In the genomic region with DNA sequence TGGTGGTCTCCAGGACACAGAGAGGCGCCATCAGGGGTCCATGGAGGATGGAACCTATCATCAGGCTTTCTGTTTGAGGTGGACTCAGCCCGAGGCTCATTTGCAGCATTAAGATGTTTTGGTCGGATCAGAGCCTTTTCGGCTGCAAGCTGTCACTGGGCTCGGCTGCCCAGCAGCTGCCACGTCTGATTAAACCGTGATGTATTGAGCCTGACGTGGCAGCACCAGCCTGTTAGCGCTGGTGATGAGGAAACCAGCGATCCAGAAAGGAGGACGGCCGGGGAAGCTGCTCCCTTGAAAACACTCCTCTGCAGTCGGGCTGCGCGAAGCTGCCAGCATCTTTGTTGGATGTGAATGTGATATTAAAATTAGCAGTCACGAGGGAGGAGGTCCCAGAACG, we compare ENCODE assay signal across 16 mouse cellular contexts. TPM values are rescaled to one million over a fixed set of nuclear protein-coding genes. Genes with fewer than 3 reads are reported as not detected.
A peak's percentile ranks its signal among the peaks of the same experiment; 100 is the strongest.
DNase-seq lines count a peak whose midpoint lies in the region; ATAC-seq lines count a peak whose summit lies in the region.
"Had no signal": no experiment of that assay in that cellular context is flagged by ENCODE, and none has a peak within 500 bp of the region (broad histone marks: within the 10 kb centered on the region; RNA-seq: fewer than 3 reads in every experiment).

No protein-coding gene starts in this region.

- H3K27ac ChIP-seq in embryonic facial prominence, embryonic 14.5 days (replicated peaks; ENCODE audit: low read depth, low read length): no peak overlapping the region
- no peak overlapping the region for H3K27ac ChIP-seq in embryonic facial prominence, embryonic 10.5 days (replicated peaks)
- peak overlapping the region; percentile 37 for H3K27ac ChIP-seq in hindbrain, embryonic 15.5 days (replicated peaks)
- H3K27ac ChIP-seq: heart, embryonic 15.5 days had no signal

- 69% methylated on average over 17 of the region's 17 CpGs for WGBS in embryonic facial prominence, embryonic 14.5 days
- WGBS in embryonic facial prominence, embryonic 10.5 days: 79% methylated on average over 17 of the region's 17 CpGs
- 45% methylated on average over 17 of the region's 17 CpGs for WGBS in hindbrain, embryonic 15.5 days

- H3K9ac ChIP-seq in embryonic facial prominence, embryonic 14.5 days (ENCODE audit: low read depth, low read length): no peak overlapping the region
- no peak overlapping the region for H3K9ac ChIP-seq in hindbrain, embryonic 15.5 days
- H3K9ac ChIP-seq: heart, embryonic 15.5 days; liver, postnatal 0 days had no signal

- intact Hi-C loops in left cerebral cortex, postnatal 4 days (cut with DNase I): no loop called here
- intact Hi-C loops in left cerebral cortex, postnatal 14 days (cut with DNase I): no loop called here

- ATAC-seq in embryonic facial prominence, embryonic 14.5 days (ENCODE audit: low read depth): peak; percentile 26; the same call in 1 of the 2 replicates
- peak; percentile 73; the same call in 1 of the 2 replicates for ATAC-seq in hindbrain, embryonic 15.5 days (ENCODE audit: low FRiP score, low read depth)
- ATAC-seq: intestine, embryonic 16.5 days; liver, postnatal 0 days had no signal

- no peaks in the 10 kb centered on the region for H3K27me3 ChIP-seq in embryonic facial prominence, embryonic 14.5 days (replicated peaks; ENCODE audit: control insufficient read depth, insufficient read depth, low read length)
- no peaks in the 10 kb centered on the region for H3K27me3 ChIP-seq in embryonic facial prominence, embryonic 10.5 days (replicated peaks; ENCODE audit: low read depth, poor library complexity, severe bottlenecking)
- H3K27me3 ChIP-seq in hindbrain, embryonic 15.5 days: no peaks in the 10 kb centered on the region
- H3K27me3 ChIP-seq: heart, embryonic 15.5 days had no signal

- H3K4me3 ChIP-seq in embryonic facial prominence, embryonic 14.5 days (ENCODE audit: low read depth, low read length): no peak overlapping the region
- H3K4me3 ChIP-seq in embryonic facial prominence, embryonic 10.5 days: no peak overlapping the region
- no peak overlapping the region for H3K4me3 ChIP-seq in hindbrain, embryonic 15.5 days
- H3K4me3 ChIP-seq: heart, embryonic 15.5 days had no signal

- H3K36me3 ChIP-seq in embryonic facial prominence, embryonic 14.5 days (ENCODE audit: control insufficient read depth, insufficient read depth, low read length): no peaks in the 10 kb centered on the region
- H3K36me3 ChIP-seq in embryonic facial prominence, embryonic 10.5 days (replicated peaks): no peaks in the 10 kb centered on the region
- no peaks in the 10 kb centered on the region for H3K36me3 ChIP-seq in hindbrain, embryonic 15.5 days
- H3K36me3 ChIP-seq: G1E; heart, embryonic 15.5 days had no signal

- no peaks in the 10 kb centered on the region for H3K9me3 ChIP-seq in embryonic facial prominence, embryonic 14.5 days (ENCODE audit: control insufficient read depth, low read length)
- H3K9me3 ChIP-seq in embryonic facial prominence, embryonic 10.5 days: no peaks in the 10 kb centered on the region
- H3K9me3 ChIP-seq in hindbrain, embryonic 15.5 days: no peaks in the 10 kb centered on the region
- H3K9me3 ChIP-seq: heart, embryonic 15.5 days had no signal

- no peaks in the 10 kb centered on the region for H3K4me1 ChIP-seq in embryonic facial prominence, embryonic 14.5 days (ENCODE audit: control insufficient read depth, insufficient read depth, low read length)
- H3K4me1 ChIP-seq in embryonic facial prominence, embryonic 10.5 days: no peaks in the 10 kb centered on the region
- H3K4me1 ChIP-seq in hindbrain, embryonic 15.5 days (replicated peaks): peaks cover 8% of the 10 kb centered on the region
- H3K4me1 ChIP-seq: heart, embryonic 15.5 days had no signal

- H3K4me2 ChIP-seq in embryonic facial prominence, embryonic 14.5 days (ENCODE audit: low read depth, low read length): no peak overlapping the region
- no peak overlapping the region for H3K4me2 ChIP-seq in hindbrain, embryonic 15.5 days
- H3K4me2 ChIP-seq: heart, embryonic 15.5 days had no signal

- DNase-seq in embryonic facial prominence, embryonic 14.5 days (ENCODE audit: low spot score): peak; percentile 33
- no peak for DNase-seq in embryonic facial prominence, embryonic 10.5 days (ENCODE audit: low spot score)
- DNase-seq in left cerebral cortex, postnatal 4 days: peak; percentile 82
- DNase-seq in left cerebral cortex, postnatal 14 days (ENCODE audit: low spot score in 2 of 2): no peak
- peak; percentile 28 for DNase-seq in retina, postnatal 7 days (ENCODE audit: low read depth, low spot score)
- DNase-seq in testis, postnatal 14 days (ENCODE audit: low spot score): no peak
- DNase-seq in thymus, postnatal 25 days: no peak
- DNase-seq: adrenal gland, postnatal 25 days; kidney, postnatal 36 days; liver, postnatal 0 days had no signal

RNA-seq across cellular contexts. Expression of a gene that starts 29.4 kb away (rescaled TPM):
- polyA plus RNA-seq in embryonic facial prominence, embryonic 14.5 days (2014; fragmentation: Nextera tagmentation; extraction: Ambion mirVana): not detected in 2 replicates
- not detected in 2 replicates for polyA plus RNA-seq in embryonic facial prominence, embryonic 10.5 days (2016; fragmentation: Nextera tagmentation; extraction: Ambion mirVana)
- total RNA-seq in left cerebral cortex, postnatal 4 days (2021): not detected
- total RNA-seq in left cerebral cortex, postnatal 14 days (2021): not detected
- not detected in 2 replicates for polyA plus RNA-seq in hindbrain, embryonic 15.5 days (2015; fragmentation: Nextera tagmentation; extraction: Ambion mirVana)
- total RNA-seq: adrenal gland, postnatal 25 days had no signal
- polyA plus RNA-seq: frontal cortex, adult 2 months; G1E; heart, embryonic 15.5 days; intestine, embryonic 16.5 days; limb, embryonic 11.5 days; liver, postnatal 0 days had no signal

Comparison
In these comparisons a context has a peak if more than half of its experiments do, and no peak if none do; other contexts are left out.
1. DNase-seq: peak in embryonic facial prominence, embryonic 14.5 days (single experiment), left cerebral cortex, postnatal 4 days (single experiment) and retina, postnatal 7 days (single experiment); none in embryonic facial prominence, embryonic 10.5 days (single experiment), left cerebral cortex, postnatal 14 days (0 of 2), testis, postnatal 14 days (single experiment) and thymus, postnatal 25 days (single experiment).